Mouse (Mus musculus) right cerebral cortex, postnatal 25 days (tissue): ENCODE measurements around the gene Gm15013.
"Not testable (repeated sequence)": the region's sequence is repeated elsewhere in the genome, so short reads cannot be mapped to it uniquely, and the experiment has no call there.

ENCODE experiments used
- DNase-seq: peaks from one replicate; pipeline ENCODE4 v3.0.0; 2022

Gene Gm15013

GRCm38 (mm10) chrX:139714381-139714780 is at the start of gene Gm15013:
Gm15013 (minus strand) TSS chrX:139714481.
- no peak for DNase-seq

GRCm38 (mm10) chrX:139762546-139762945 is 48.3 kb upstream of the Gm15013 start:
- peak; percentile 4 for DNase-seq

GRCm38 (mm10) chrX:139758634-139759033 is 44.4 kb upstream of the Gm15013 start:
- not testable (repeated sequence) for DNase-seq

- DNase-seq = no peak
Observed at GRCm38 (mm10) chrX:139751855-139752254, 37.6 kb upstream of the Gm15013 start.

- no peak for DNase-seq
Observed at GRCm38 (mm10) chrX:139737066-139737465, 22.8 kb upstream of the Gm15013 start.

- no peak for DNase-seq
Observed at GRCm38 (mm10) chrX:139730541-139730940, 16.3 kb upstream of the Gm15013 start.

GRCm38 (mm10) chrX:139722350-139722749 is 8.1 kb upstream of the Gm15013 start:
- no peak for DNase-seq

GRCm38 (mm10) chrX:139684775-139685695 is 29.2 kb downstream of the Gm15013 start, which contains the start of gene Tbc1d8b:
Tbc1d8b (plus strand) TSS chrX:139684996.
- peak; percentile 53 for DNase-seq

GRCm38 (mm10) chrX:139684410-139684774 is 29.9 kb downstream of the Gm15013 start:
- no peak for DNase-seq

GRCm38 (mm10) chrX:139665829-139666228 is 48.5 kb downstream of the Gm15013 start:
- no peak for DNase-seq
